Mouse (Mus musculus) erythroblast, embryonic 14.5 days (primary cell): ENCODE results near the gene Urb1.

Experiments
- GATA1 ChIP-seq: IDR thresholded peaks from 2 replicates; pipeline ENCODE4 v1.6.1; 2012; ENCODE audit warnings: low read length, inconsistent platforms, mixed read lengths
- TAL1 ChIP-seq: IDR thresholded peaks from 3 replicates; pipeline ENCODE4 v1.6.1; 2012; ENCODE audit warnings: low read length, inconsistent platforms, mixed read lengths

DNA sequence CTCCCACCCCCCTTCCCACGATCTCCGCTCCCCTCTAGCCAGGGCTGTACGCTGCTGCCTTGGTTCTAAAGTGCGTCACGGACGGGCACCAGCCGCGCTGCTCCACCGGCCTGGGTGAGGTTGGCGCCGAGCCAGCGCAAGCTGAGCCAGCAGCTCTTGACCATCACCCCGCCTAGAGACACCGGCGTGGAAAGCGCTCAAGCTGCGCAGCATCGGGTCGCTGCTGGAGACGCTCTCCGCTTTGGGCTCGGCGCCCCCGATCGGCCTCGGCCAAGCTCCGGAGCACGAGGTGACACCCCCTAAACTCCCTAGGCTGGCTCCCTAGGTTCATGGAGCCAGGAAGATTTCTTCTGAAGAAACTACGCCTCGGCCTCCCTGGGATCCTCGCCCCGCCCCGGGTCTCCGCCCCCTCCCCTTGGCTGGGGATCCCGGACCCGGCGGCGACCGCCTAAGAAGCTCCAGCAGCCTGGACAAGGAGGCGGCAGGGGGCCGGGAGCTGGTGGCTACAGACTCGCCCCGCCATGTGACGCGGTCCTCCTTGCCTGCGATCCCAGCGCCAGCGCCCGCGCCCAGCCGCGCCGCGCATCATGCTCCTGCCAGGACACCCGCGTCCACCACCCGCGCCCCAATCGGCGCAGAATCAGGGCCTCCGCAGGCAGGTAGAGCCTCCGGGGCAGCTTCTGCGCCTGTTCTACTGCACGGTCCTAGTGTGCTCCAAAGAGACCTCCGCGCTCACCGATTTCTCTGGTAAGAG, 20.6 kb upstream of the Urb1 start:
- no peak for TF ChIP-seq TAL1
- no peak for TF ChIP-seq GATA1
